Mouse (Mus musculus) stomach, postnatal 0 days (tissue): Measurements from ENCODE around the gene Irf2bp2. TPM values are rescaled to one million over a fixed set of nuclear protein-coding genes. Genes with fewer than 3 reads are reported as not detected.

ENCODE experiments used
- ATAC-seq: fragments of 200-750 bp; cut with Nextera tagmentation; 2 replicates; pipeline ENCODE4 v1.8.0; 2017; ENCODE audit not compliant: low FRiP score, low TSS enrichment
- DNase-seq: peaks from one replicate; pipeline ENCODE4 v3.0.0-alpha.2; 2016; ENCODE audit warnings: low spot score
- H3K27ac ChIP-seq: fragments of 300-500 bp; sonication (generic); replicated peaks from 2 replicates; pipeline ENCODE4 v1.5.1; 2014; ENCODE audit warnings: mild to moderate bottlenecking, control low read depth
- H3K27me3 ChIP-seq: fragments of 300-500 bp; sonication (generic); 2 replicates; pipeline ENCODE4 v1.6.1; 2014; ENCODE audit warnings: low read length; ENCODE audit not compliant: control insufficient read depth, insufficient read depth
- H3K36me3 ChIP-seq: fragments of 300-500 bp; sonication (generic); 2 replicates; pipeline ENCODE4 v1.6.1; 2014; ENCODE audit warnings: low read length, mixed read lengths; ENCODE audit not compliant: control insufficient read depth, insufficient read depth
- H3K4me1 ChIP-seq: fragments of 300-500 bp; sonication (generic); replicated peaks from 2 replicates; pipeline ENCODE4 v1.6.1; 2014; ENCODE audit warnings: antibody characterized with exemption; ENCODE audit not compliant: control insufficient read depth, insufficient read depth
- H3K4me2 ChIP-seq: fragments of 300-500 bp; sonication (generic); replicated peaks from 2 replicates; pipeline ENCODE4 v1.6.1; 2014; ENCODE audit warnings: low read depth, mild to moderate bottlenecking, control low read depth, moderate library complexity
- H3K4me3 ChIP-seq: fragments of 300-500 bp; sonication (generic); 2 replicates; pipeline ENCODE4 v1.5.1; 2014; ENCODE audit warnings: low read depth, low read length, control low read depth
- H3K9ac ChIP-seq: fragments of 300-500 bp; sonication (generic); 2 replicates; pipeline ENCODE4 v1.6.1; 2014; ENCODE audit warnings: mild to moderate bottlenecking, low read length, control low read depth, mixed read lengths
- H3K9me3 ChIP-seq: fragments of 300-500 bp; sonication (generic); 2 replicates; pipeline ENCODE4 v1.6.1; 2016; ENCODE audit warnings: low read length; ENCODE audit not compliant: control insufficient read depth
- CTCF ChIP-seq: IDR thresholded peaks from 2 replicates; pipeline ENCODE4 v1.5.1; 2016; ENCODE audit warnings: antibody characterized with exemption, low read depth, mild to moderate bottlenecking, moderate library complexity
- EP300 ChIP-seq: optimal IDR thresholded peaks from 2 replicates; pipeline ENCODE3; 2016; ENCODE audit warnings: antibody characterized with exemption
- WGBS: fragments of 180-500 bp; shearing (Covaris S2); extraction: QIAGEN DNeasy Blood & Tissue Kit; methylation state at CpG from one replicate; pipeline ENCODE4 v1.1.7; 2014; 5-methylcytosine and 5-hydroxymethylcytosine counted together
- polyA plus RNA-seq: library from polyadenylated mRNA; unstranded; fragments of >200 nt; fragmentation: Nextera tagmentation; extraction: Ambion mirVana; gene quantifications from 2 replicates; pipeline ENCODE4 v1.2.1, GENCODE M21; 2015

Irf2bp2 gene
- polyA plus RNA-seq, 1 experiment from 2014 or later, result 10.1 TPM

GRCm38 (mm10) chr8:126573079-126573694, 20.6 kb downstream of the Irf2bp2 start:
- H3K4me3 ChIP-seq, result no peak overlapping the region
- no peak overlapping the region for H3K9ac ChIP-seq
- H3K9me3 ChIP-seq, result no peaks in the 10 kb centered on the region
- DNase-seq (no peak), ATAC-seq (no peak)
- TF ChIP-seq CTCF, result no peak
- no peak for TF ChIP-seq EP300
- H3K36me3 ChIP-seq, result no peaks in the 10 kb centered on the region
- WGBS, result 88% methylated on average over 6 of the region's 6 CpGs
- no peak overlapping the region for H3K4me2 ChIP-seq
- no peaks in the 10 kb centered on the region for H3K27me3 ChIP-seq
- no peak overlapping the region for H3K27ac ChIP-seq
- H3K4me1 ChIP-seq, result no peaks in the 10 kb centered on the region

GRCm38 (mm10) chr8:126571065-126571660, 22.6 kb downstream of the Irf2bp2 start:
- Histone ChIP-seq H3K9ac (no peak overlapping the region), H3K4me2 (no peak overlapping the region), H3K27me3 (no peaks in the 10 kb centered on the region), H3K4me1 (peaks cover 3% of the 10 kb centered on the region; the same call in 1 of the 2 replicates), H3K4me3 (no peak overlapping the region), H3K27ac (no peak overlapping the region), H3K9me3 (no peaks in the 10 kb centered on the region), H3K36me3 (no peaks in the 10 kb centered on the region)
- ATAC-seq, result no peak
- DNase-seq, result no peak
- no peak for TF ChIP-seq EP300
- TF ChIP-seq CTCF, result no peak
- 78% methylated on average over 15 of the region's 15 CpGs for WGBS

- peaks cover 5% of the 10 kb centered on the region; the same call in 1 of the 2 replicates for H3K4me1 ChIP-seq
- ATAC-seq, result no peak
Observed at GRCm38 (mm10) chr8:126570521-126571040, 23.2 kb downstream of the Irf2bp2 start.

GRCm38 (mm10) chr8:126570046-126570445, 23.7 kb downstream of the Irf2bp2 start:
- Histone ChIP-seq H3K4me3 (no peak overlapping the region), H3K9me3 (no peaks in the 10 kb centered on the region), H3K9ac (no peak overlapping the region), H3K27me3 (no peaks in the 10 kb centered on the region), H3K27ac (no peak overlapping the region), H3K4me1 (peaks cover 5% of the 10 kb centered on the region; the same call in 1 of the 2 replicates), H3K36me3 (no peaks in the 10 kb centered on the region), H3K4me2 (no peak overlapping the region)
- no peak for TF ChIP-seq EP300
- no peak for TF ChIP-seq CTCF
- DNase-seq (no peak), ATAC-seq (no peak)
- 80% methylated on average over 3 of the region's 3 CpGs for WGBS

More at GRCm38 (mm10) chr8:126570521-126571040, 23.2 kb downstream of the Irf2bp2 start:
- 62% methylated on average over 9 of the region's 9 CpGs for WGBS
- no peak for TF ChIP-seq EP300
- no peak for TF ChIP-seq CTCF
- DNase-seq, result no peak
- Histone ChIP-seq H3K9ac (no peak overlapping the region), H3K4me3 (no peak overlapping the region), H3K4me2 (no peak overlapping the region), H3K36me3 (no peaks in the 10 kb centered on the region), H3K9me3 (no peaks in the 10 kb centered on the region), H3K27ac (no peak overlapping the region), H3K27me3 (no peaks in the 10 kb centered on the region)

- Histone ChIP-seq H3K36me3 (no peaks in the 10 kb centered on the region), H3K4me3 (no peak overlapping the region), H3K27me3 (no peaks in the 10 kb centered on the region), H3K27ac (no peak overlapping the region), H3K4me1 (peaks cover 5% of the 10 kb centered on the region; the same call in 1 of the 2 replicates), H3K9ac (no peak overlapping the region), H3K4me2 (no peak overlapping the region), H3K9me3 (no peaks in the 10 kb centered on the region)
- DNase-seq, result no peak
- 67% methylated on average over 1 of the region's 1 CpGs for WGBS
- no peak for TF ChIP-seq EP300
- TF ChIP-seq CTCF, result no peak
- no peak for ATAC-seq
Observed at GRCm38 (mm10) chr8:126569638-126570037, 24.1 kb downstream of the Irf2bp2 start.

- Histone ChIP-seq H3K27ac (no peak overlapping the region), H3K9ac (no peak overlapping the region), H3K9me3 (no peaks in the 10 kb centered on the region), H3K4me1 (peaks cover 5% of the 10 kb centered on the region; the same call in 1 of the 2 replicates), H3K4me3 (no peak overlapping the region), H3K27me3 (no peaks in the 10 kb centered on the region), H3K4me2 (no peak overlapping the region), H3K36me3 (no peaks in the 10 kb centered on the region)
- ATAC-seq, result no peak
- TF ChIP-seq EP300 (no peak), CTCF (no peak)
- DNase-seq, result no peak
- WGBS, result 78% methylated on average over 2 of the region's 2 CpGs
Observed at GRCm38 (mm10) chr8:126567674-126568073, 26.1 kb downstream of the Irf2bp2 start.
